Mouse (Mus musculus) CH12.LX (cell line): ENCODE measurements around the gene Nfia. TPM values are rescaled to one million over a fixed set of nuclear protein-coding genes. Genes with fewer than 3 reads are reported as not detected.

Experiments used
- DNase-seq: peaks from one replicate; pipeline ENCODE4 v3.0.0-alpha.2; 2013; ENCODE audit errors: extremely low read depth
- H3K27ac ChIP-seq: 2 replicates; pipeline ENCODE4 v1.5.1; 2012; ENCODE audit warnings: low read depth, mild to moderate bottlenecking, control low read depth, moderate library complexity; ENCODE audit not compliant: insufficient read depth
- H3K27me3 ChIP-seq: replicated peaks from 2 replicates; pipeline ENCODE3; 2012; ENCODE audit warnings: inconsistent platforms
- H3K36me3 ChIP-seq, 2 experiments: replicated peaks in 1 of 2; 2 replicates each; pipeline versions ENCODE3 to v1.6.1; 2012; ENCODE audit warnings: inconsistent platforms in 1 of 2, low read length in 1 of 2, mild to moderate bottlenecking in 1 of 2, mixed read lengths in 1 of 2, moderate library complexity in 1 of 2; ENCODE audit not compliant: control insufficient read depth in 1 of 2, insufficient read depth in 1 of 2
- H3K4me1 ChIP-seq, 2 experiments: 2 replicates each; pipeline ENCODE4 v1.6.1; 2012; ENCODE audit warnings: inconsistent platforms in 1 of 2, moderate library complexity in 1 of 2; ENCODE audit not compliant: insufficient read depth in 2 of 2, control insufficient read depth in 1 of 2
- H3K4me2 ChIP-seq: 2 replicates; pipeline ENCODE4 v1.6.1; 2012; ENCODE audit warnings: low read depth, mild to moderate bottlenecking, control low read depth; ENCODE audit not compliant: poor library complexity, insufficient read depth, severe bottlenecking
- H3K4me3 ChIP-seq, 3 experiments: fragments of 150-350 bp in 1 of 3; sonication (generic) in 1 of 3; replicated peaks in 1 of 3; 2 replicates each; pipeline versions ENCODE3 to v1.5.1; 2011 to 2012; ENCODE audit warnings: low read depth in 2 of 3, low read length in 2 of 3, mild to moderate bottlenecking in 2 of 3, moderate library complexity in 2 of 3, control low read depth in 1 of 3, improper control_type of control experiment in 1 of 3, inconsistent platforms in 1 of 3, mixed read lengths in 1 of 3; ENCODE audit not compliant: poor library complexity in 1 of 3
- H3K79me2 ChIP-seq: replicated peaks from 2 replicates; pipeline ENCODE4 v1.6.1; 2012; ENCODE audit warnings: mild to moderate bottlenecking, moderate library complexity; ENCODE audit not compliant: control insufficient read depth, poor library complexity, insufficient read depth, severe bottlenecking; ENCODE audit errors: extremely low read depth
- H3K9ac ChIP-seq: 2 replicates; pipeline ENCODE4 v1.6.1; 2012; ENCODE audit warnings: low read depth, mild to moderate bottlenecking, control low read depth, moderate library complexity; ENCODE audit not compliant: insufficient read depth
- H3K9me3 ChIP-seq: replicated peaks from 2 replicates; pipeline ENCODE3; 2012; ENCODE audit warnings: low read length, inconsistent platforms, mixed read lengths
- CHD2 ChIP-seq: IDR thresholded peaks from 2 replicates; pipeline ENCODE4 v1.6.1; 2011; ENCODE audit warnings: low read length, improper control_type of control experiment
- CTCF ChIP-seq, 2 experiments: IDR thresholded peaks in 1 of 2; conservative IDR thresholded peaks in 1 of 2; 2 replicates each; pipeline ENCODE4 v1.5.1; 2011 to 2012; ENCODE audit warnings: low read depth in 2 of 2, low read length in 2 of 2, improper control_type of control experiment in 1 of 2, inconsistent platforms in 1 of 2, mild to moderate bottlenecking in 1 of 2, moderate library complexity in 1 of 2
- E2F4 ChIP-seq: IDR thresholded peaks from 2 replicates; pipeline ENCODE4 v1.6.1; 2011; ENCODE audit warnings: low read depth, low read length, improper control_type of control experiment; ENCODE audit not compliant: insufficient replicate concordance
- ETS1 ChIP-seq: conservative IDR thresholded peaks from 2 replicates; pipeline ENCODE4 v1.6.1; 2012; ENCODE audit warnings: low read depth, mild to moderate bottlenecking, inconsistent platforms, low read length, improper control_type of control experiment, moderate library complexity
- HCFC1 ChIP-seq: IDR thresholded peaks from 2 replicates; pipeline ENCODE4 v1.6.1; 2012; ENCODE audit warnings: low read depth, mild to moderate bottlenecking, inconsistent platforms, low read length, improper control_type of control experiment
- KAT2A ChIP-seq: IDR thresholded peaks from 2 replicates; pipeline ENCODE4 v1.6.1; 2012; ENCODE audit warnings: low read length, improper control_type of control experiment, inconsistent platforms; ENCODE audit not compliant: insufficient replicate concordance
- MAFK ChIP-seq: IDR thresholded peaks from 2 replicates; pipeline ENCODE4 v1.6.1; 2011; ENCODE audit warnings: low read length, improper control_type of control experiment; ENCODE audit not compliant: insufficient replicate concordance
- MAZ ChIP-seq: IDR thresholded peaks from 2 replicates; pipeline ENCODE4 v1.6.1; 2012; ENCODE audit warnings: low read depth, mild to moderate bottlenecking, inconsistent platforms, low read length, improper control_type of control experiment, moderate library complexity
- NELFE ChIP-seq: IDR thresholded peaks from 2 replicates; pipeline ENCODE4 v1.6.1; 2011; ENCODE audit warnings: low read depth, low read length, improper control_type of control experiment
- TBP ChIP-seq: conservative IDR thresholded peaks from 2 replicates; pipeline ENCODE4 v1.6.1; 2011; ENCODE audit warnings: low read depth, low read length, improper control_type of control experiment
- UBTF ChIP-seq: IDR thresholded peaks from 2 replicates; pipeline ENCODE4 v1.6.1; 2012; ENCODE audit warnings: low read depth, mild to moderate bottlenecking, inconsistent platforms, low read length, improper control_type of control experiment, moderate library complexity
- USF1 ChIP-seq: IDR thresholded peaks from 2 replicates; pipeline ENCODE4 v1.6.1; 2014; ENCODE audit warnings: low read depth, mild to moderate bottlenecking, inconsistent platforms, low read length, improper control_type of control experiment
- USF2 ChIP-seq: conservative IDR thresholded peaks from 2 replicates; pipeline ENCODE4 v1.6.1; 2011; ENCODE audit warnings: low read depth, low read length, improper control_type of control experiment
- dilution Hi-C: fragments of 300-500 bp; cut with MboI; formaldehyde crosslinking; loops from 2 replicates; pipeline ENCODE4 v1.14.3; 2020; ENCODE audit warnings: low sequenced_read_pairs; ENCODE audit not compliant: extremely low pct_unique_long_range_greater_than_20kb, extremely low pct_ligation_motif_present
- in situ Hi-C: fragments of 300-500 bp; cut with MboI; formaldehyde crosslinking; loops from 3 replicates; pipeline ENCODE4 v1.14.3; 2019; ENCODE audit warnings: low sequenced_read_pairs, low pct_ligation_motif_present, low pct_unique_long_range_greater_than_20kb, mixed read lengths
- polyA plus RNA-seq: library from polyadenylated mRNA; unstranded; fragments of >175 nt; gene quantifications from 2 replicates; pipeline ENCODE4 v1.2.1, GENCODE M21; 2012; ENCODE audit warnings: low read depth; ENCODE audit not compliant: insufficient read length
- total RNA-seq, 2 experiments: library from RNA; depleted of rRNA; stranded (reverse); fragments of 300-350 nt in 1 of 2; fragments of >200 nt in 1 of 2; gene quantifications; 2 replicates each; pipeline ENCODE4 v1.2.3; 2012 to 2014

The Nfia gene
- total and polyA plus RNA-seq, 3 experiments, result not detected

DNA sequence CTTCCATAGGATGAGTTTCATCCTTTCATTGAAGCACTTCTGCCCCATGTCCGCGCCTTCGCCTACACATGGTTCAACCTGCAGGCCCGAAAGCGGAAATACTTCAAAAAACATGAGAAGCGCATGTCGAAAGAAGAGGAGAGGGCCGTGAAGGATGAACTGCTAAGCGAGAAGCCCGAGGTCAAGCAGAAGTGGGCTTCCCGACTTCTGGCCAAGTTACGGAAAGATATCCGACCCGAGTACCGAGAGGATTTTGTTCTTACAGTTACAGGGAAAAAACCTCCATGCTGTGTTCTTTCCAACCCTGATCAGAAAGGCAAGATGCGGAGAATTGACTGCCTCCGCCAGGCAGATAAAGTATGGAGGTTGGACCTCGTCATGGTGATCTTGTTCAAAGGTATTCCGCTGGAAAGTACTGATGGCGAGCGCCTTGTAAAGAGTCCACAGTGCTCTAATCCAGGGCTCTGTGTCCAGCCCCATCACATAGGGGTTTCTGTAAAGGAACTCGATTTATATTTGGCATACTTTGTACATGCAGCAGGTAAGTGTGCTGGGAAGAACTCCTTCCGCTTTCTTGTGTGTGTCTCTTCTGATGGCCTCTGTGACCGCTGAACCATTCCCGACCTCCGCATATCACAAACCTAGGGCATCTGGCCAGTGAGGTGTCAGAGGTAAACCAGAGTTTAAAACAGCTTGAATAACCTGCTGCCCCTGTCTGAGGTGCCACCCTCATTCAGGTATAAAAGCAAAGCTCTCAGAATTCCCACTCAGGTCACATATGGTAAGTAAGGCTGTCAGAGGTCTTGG, 10.7 kb downstream of the Nfia start:
- H3K9me3 ChIP-seq, result peaks cover 53% of the 10 kb centered on the region
- no peak overlapping the region for H3K4me2 ChIP-seq
- H3K4me1 ChIP-seq, result no peaks in the 10 kb centered on the region
- H3K79me2 ChIP-seq, result no peaks in the 10 kb centered on the region
- DNase-seq, result no peak
- dilution Hi-C loops (no loop called here), in situ Hi-C loops (no loop called here)
- TF ChIP-seq KAT2A (no peak), USF1 (no peak), E2F4 (no peak), MAZ (no peak), USF2 (no peak), TBP (no peak), ETS1 (no peak), CHD2 (no peak), CTCF (conservative IDR thresholded peaks at IDR 0.05 in 1 of 2, IDR thresholded peaks at IDR 0.05 in 1 of 2; ENCODE audit: low read depth in 2 of 2, low read length in 2 of 2) (no peak)
- H3K9ac ChIP-seq, result no peak overlapping the region
- no peak overlapping the region for H3K27ac ChIP-seq
- no peaks in the 10 kb centered on the region for H3K27me3 ChIP-seq
- no peaks in the 10 kb centered on the region for H3K36me3 ChIP-seq
- no peak overlapping the region for H3K4me3 ChIP-seq

DNA sequence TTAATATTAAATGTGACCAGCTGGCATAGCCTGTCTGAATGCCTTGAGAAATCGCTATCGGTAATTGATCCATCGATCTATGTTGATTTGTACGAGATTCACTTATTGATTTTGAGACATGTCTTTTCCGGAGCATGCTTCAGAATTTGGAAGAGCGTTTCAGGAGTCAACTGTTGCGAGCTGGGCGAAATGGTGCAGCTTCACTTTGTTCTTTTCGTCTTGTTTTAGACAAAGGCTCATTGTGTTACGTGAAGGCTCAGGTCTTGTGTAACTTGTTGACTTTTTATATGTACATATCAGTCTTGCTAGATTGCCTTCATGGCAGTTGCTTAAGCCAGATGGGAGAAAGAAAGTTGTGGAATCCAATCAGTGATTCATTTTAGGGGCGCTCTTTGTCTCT, 11.7 kb downstream of the Nfia start:
- no peak for TF ChIP-seq USF2
- no peak for TF ChIP-seq MAFK
- no peak for TF ChIP-seq MAZ
- no peak for TF ChIP-seq HCFC1
- TF ChIP-seq ETS1, result no peak
- no peak for TF ChIP-seq NELFE
- TF ChIP-seq CHD2, result no peak
- no peak for TF ChIP-seq TBP
- TF ChIP-seq UBTF, result no peak
- TF ChIP-seq, all 38 proteins: peak for 0
- H3K36me3 ChIP-seq, result no peaks in the 10 kb centered on the region
- no peak for DNase-seq

More for the DNA sequence above, 11.7 kb downstream of the Nfia start:
- Histone ChIP-seq H3K79me2 (no peaks in the 10 kb centered on the region), H3K9ac (no peak overlapping the region), H3K4me2 (no peak overlapping the region), H3K4me3 (no peak overlapping the region), H3K27me3 (no peaks in the 10 kb centered on the region), H3K27ac (no peak overlapping the region), H3K4me1 (no peaks in the 10 kb centered on the region), H3K9me3 (peaks cover 54% of the 10 kb centered on the region)
- in situ Hi-C loops (no loop called here), dilution Hi-C loops (no loop called here)
